Mouse (Mus musculus) liver, embryonic 16.5 days (tissue): ENCODE measurements around the gene Faap100. TPM values are rescaled to one million over a fixed set of nuclear protein-coding genes. Genes with fewer than 3 reads are reported as not detected.
A peak's percentile ranks its signal among the peaks of the same experiment; 100 is the strongest.

ENCODE experiments used
- ATAC-seq: fragments of 200-750 bp; cut with Nextera tagmentation; 2 replicates; pipeline ENCODE4 v1.8.0; 2017; ENCODE audit warnings: low read depth, mild to moderate bottlenecking, moderate number of reproducible peaks, moderate library complexity
- H3K27ac ChIP-seq: fragments of 300-500 bp; sonication (generic); 2 replicates; pipeline ENCODE4 v1.5.1; 2014; ENCODE audit warnings: mild to moderate bottlenecking, low read length
- H3K27me3 ChIP-seq: fragments of 300-500 bp; sonication (generic); 2 replicates; pipeline ENCODE4 v1.6.1; 2014; ENCODE audit warnings: low read depth, low read length, mixed read lengths; ENCODE audit not compliant: control insufficient read depth, insufficient read depth
- H3K36me3 ChIP-seq: fragments of 300-500 bp; sonication (generic); 2 replicates; pipeline ENCODE4 v1.6.1; 2014; ENCODE audit warnings: mild to moderate bottlenecking; ENCODE audit not compliant: control insufficient read depth, insufficient read depth
- H3K4me1 ChIP-seq: fragments of 300-500 bp; sonication (generic); 2 replicates; pipeline ENCODE4 v1.6.1; 2014; ENCODE audit warnings: low read depth, low read length, mixed read lengths; ENCODE audit not compliant: control insufficient read depth
- H3K4me2 ChIP-seq: fragments of 300-500 bp; sonication (generic); 2 replicates; pipeline ENCODE4 v1.6.1; 2014; ENCODE audit warnings: low read depth, low read length, mixed read lengths
- H3K4me3 ChIP-seq: fragments of 300-500 bp; sonication (generic); 2 replicates; pipeline ENCODE4 v1.5.1; 2014; ENCODE audit warnings: low read depth, mild to moderate bottlenecking, low read length
- H3K9ac ChIP-seq: fragments of 300-500 bp; sonication (generic); 2 replicates; pipeline ENCODE4 v1.6.1; 2014; ENCODE audit warnings: low read depth, low read length
- H3K9me3 ChIP-seq: fragments of 300-500 bp; sonication (generic); replicated peaks from 2 replicates; pipeline ENCODE4 v1.6.1; 2016; ENCODE audit warnings: low read length; ENCODE audit not compliant: control insufficient read depth
- WGBS: fragments of 180-500 bp; shearing (Covaris S2); extraction: QIAGEN DNeasy Blood & Tissue Kit; methylation state at CpG from one replicate; pipeline ENCODE4 v1.1.7; 2014; ENCODE audit not compliant: insufficient replicate concordance; 5-methylcytosine and 5-hydroxymethylcytosine counted together
- polyA plus RNA-seq: library from polyadenylated mRNA; unstranded; fragments of >200 nt; fragmentation: Nextera tagmentation; extraction: Ambion mirVana; gene quantifications from 2 replicates; pipeline ENCODE4 v1.2.1, GENCODE M21; 2015

Gene Faap100
- polyA plus RNA-seq, 1 experiment from 2014 or later = 6.5 TPM

GRCm38 (mm10) chr11:120345067-120345681 is 33.4 kb downstream of the Faap100 start:
- Histone ChIP-seq H3K4me1 (peaks cover 20% of the 10 kb centered on the region), H3K9ac (no peak overlapping the region), H3K9me3 (no peaks in the 10 kb centered on the region), H3K27me3 (peaks cover 11% of the 10 kb centered on the region), H3K4me2 (no peak overlapping the region), H3K36me3 (peaks cover 5% of the 10 kb centered on the region), H3K4me3 (no peak overlapping the region), H3K27ac (no peak overlapping the region)
- 53% methylated on average over 1 of the region's 1 CpGs for WGBS
- ATAC-seq = no peak

GRCm38 (mm10) chr11:120344310-120344920 is 34.1 kb downstream of the Faap100 start:
- Histone ChIP-seq H3K4me2 (no peak overlapping the region), H3K27ac (no peak overlapping the region), H3K9me3 (no peaks in the 10 kb centered on the region), H3K4me1 (peaks cover 16% of the 10 kb centered on the region), H3K27me3 (peaks cover 4% of the 10 kb centered on the region), H3K36me3 (peaks cover 5% of the 10 kb centered on the region), H3K4me3 (no peak overlapping the region), H3K9ac (no peak overlapping the region)
- no peak for ATAC-seq
- WGBS = 56% methylated on average over 5 of the region's 5 CpGs

- peaks cover 5% of the 10 kb centered on the region for H3K36me3 ChIP-seq
- 54% methylated on average over 5 of the region's 5 CpGs for WGBS
- no peak overlapping the region for H3K27ac ChIP-seq
These were observed 34.9 kb downstream of the Faap100 start for GRCm38 (mm10) chr11:120343519-120344309.

GRCm38 (mm10) chr11:120342656-120343160 is 35.9 kb downstream of the Faap100 start:
- Histone ChIP-seq H3K9ac (no peak overlapping the region), H3K9me3 (no peaks in the 10 kb centered on the region), H3K4me2 (no peak overlapping the region), H3K4me3 (no peak overlapping the region), H3K27ac (no peak overlapping the region), H3K36me3 (peaks cover 5% of the 10 kb centered on the region), H3K4me1 (peaks cover 8% of the 10 kb centered on the region), H3K27me3 (no peaks in the 10 kb centered on the region)
- WGBS = 75% methylated on average over 5 of the region's 5 CpGs
- ATAC-seq = no peak

More at GRCm38 (mm10) chr11:120343519-120344309, 34.9 kb downstream of the Faap100 start:
- H3K9me3 ChIP-seq = no peaks in the 10 kb centered on the region
- H3K4me3 ChIP-seq = no peak overlapping the region
- no peak overlapping the region for H3K9ac ChIP-seq
- peaks cover 9% of the 10 kb centered on the region for H3K4me1 ChIP-seq
- no peak for ATAC-seq
- H3K4me2 ChIP-seq = no peak overlapping the region
- H3K27me3 ChIP-seq = no peaks in the 10 kb centered on the region

DNA sequence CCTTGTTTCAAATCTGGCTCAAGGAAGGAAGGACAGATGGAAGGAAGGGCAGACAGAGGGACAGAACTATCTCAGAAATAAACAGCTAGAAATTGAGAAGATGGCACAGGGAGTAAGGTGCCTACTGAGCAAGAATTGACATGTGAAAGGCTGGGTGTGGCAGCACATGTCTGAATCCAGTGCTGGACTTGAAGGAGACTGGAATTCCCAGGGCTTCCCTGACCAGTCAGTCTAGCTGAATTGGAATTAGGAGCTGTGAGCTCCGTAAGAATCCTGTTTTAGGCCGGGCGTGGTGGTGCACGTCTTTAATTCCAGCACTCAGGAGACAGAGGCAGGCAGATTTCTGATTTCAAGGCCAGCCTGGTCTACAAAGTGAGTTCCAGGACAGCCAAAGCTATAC is 36.9 kb downstream of the Faap100 start:
- peaks cover 5% of the 10 kb centered on the region for H3K36me3 ChIP-seq
- WGBS = 79% methylated on average over 4 of the region's 4 CpGs
- no peak overlapping the region for H3K4me2 ChIP-seq
- no peaks in the 10 kb centered on the region for H3K9me3 ChIP-seq
- no peaks in the 10 kb centered on the region for H3K27me3 ChIP-seq
- ATAC-seq = no peak
- peaks cover 6% of the 10 kb centered on the region for H3K4me1 ChIP-seq
- H3K9ac ChIP-seq = no peak overlapping the region
- no peak overlapping the region for H3K27ac ChIP-seq
- no peak overlapping the region for H3K4me3 ChIP-seq

- Histone ChIP-seq H3K4me2 (peak overlapping the region; percentile 27), H3K36me3 (no peaks in the 10 kb centered on the region), H3K4me3 (peak overlapping the region; percentile 6; the same call in 1 of the 2 replicates), H3K27me3 (no peaks in the 10 kb centered on the region), H3K9ac (no peak overlapping the region), H3K27ac (peak overlapping the region; percentile 79), H3K4me1 (peaks cover 6% of the 10 kb centered on the region), H3K9me3 (no peaks in the 10 kb centered on the region)
- peak; percentile 77 for ATAC-seq
- WGBS = 32% methylated on average over 10 of the region's 10 CpGs
These were observed 38.5 kb downstream of the Faap100 start for GRCm38 (mm10) chr11:120339978-120340513.

GRCm38 (mm10) chr11:120338786-120339185 is 39.8 kb downstream of the Faap100 start:
- Histone ChIP-seq H3K27ac (no peak overlapping the region), H3K9ac (no peak overlapping the region), H3K4me2 (no peak overlapping the region), H3K27me3 (no peaks in the 10 kb centered on the region), H3K36me3 (no peaks in the 10 kb centered on the region), H3K9me3 (no peaks in the 10 kb centered on the region), H3K4me1 (peaks cover 6% of the 10 kb centered on the region), H3K4me3 (no peak overlapping the region)
- 56% methylated on average over 3 of the region's 3 CpGs for WGBS
- no peak for ATAC-seq

DNA sequence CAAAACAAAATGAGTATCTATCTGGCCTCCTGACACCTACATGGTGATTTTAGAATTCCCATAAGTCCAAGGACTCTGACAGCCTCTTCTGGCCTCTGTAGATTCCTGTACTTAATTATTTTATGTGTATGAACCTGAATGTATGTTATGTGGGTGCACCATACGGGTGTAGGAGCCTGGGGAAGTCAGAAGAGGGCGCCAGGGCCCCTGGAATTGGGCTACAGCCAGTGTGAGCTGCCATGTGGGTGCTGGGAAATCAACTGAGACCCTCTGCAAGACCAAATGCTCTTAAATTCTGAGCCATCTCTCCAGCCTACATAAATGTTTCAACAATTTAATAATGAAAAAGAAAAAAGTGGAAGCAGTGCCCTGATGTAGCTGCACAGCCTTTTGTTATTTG is 41.1 kb downstream of the Faap100 start:
- ATAC-seq = no peak
- H3K9ac ChIP-seq = no peak overlapping the region
- H3K27me3 ChIP-seq = no peaks in the 10 kb centered on the region
- H3K27ac ChIP-seq = no peak overlapping the region
- H3K36me3 ChIP-seq = no peaks in the 10 kb centered on the region
- no peak overlapping the region for H3K4me3 ChIP-seq
- no peak overlapping the region for H3K4me2 ChIP-seq
- no peaks in the 10 kb centered on the region for H3K9me3 ChIP-seq
- WGBS = 41% methylated on average over 2 of the region's 2 CpGs
- peaks cover 6% of the 10 kb centered on the region for H3K4me1 ChIP-seq
